Mouse (Mus musculus) limb, embryonic 12.5 days (tissue): ENCODE measurements around the gene Prr18. TPM values are rescaled to one million over a fixed set of nuclear protein-coding genes. Genes with fewer than 3 reads are reported as not detected.

ENCODE experiments used
- ATAC-seq: fragments of 200-750 bp; cut with Nextera tagmentation; 2 replicates; pipeline ENCODE4 v1.8.0; 2017; ENCODE audit warnings: low read depth, moderate TSS enrichment; ENCODE audit not compliant: insufficient number of reproducible peaks, insufficient read depth, low FRiP score, low TSS enrichment
- H3K27ac ChIP-seq: fragments of 300-500 bp; sonication (generic); 2 replicates; pipeline ENCODE4 v1.5.1; 2016; ENCODE audit warnings: mild to moderate bottlenecking, moderate library complexity
- H3K27me3 ChIP-seq: fragments of 300-500 bp; sonication (generic); 2 replicates; pipeline ENCODE4 v1.6.1; 2016; ENCODE audit warnings: mild to moderate bottlenecking, moderate library complexity
- H3K36me3 ChIP-seq: fragments of 300-500 bp; sonication (generic); 2 replicates; pipeline ENCODE4 v1.6.1; 2016; ENCODE audit warnings: mild to moderate bottlenecking, moderate library complexity
- H3K4me1 ChIP-seq: fragments of 300-500 bp; sonication (generic); replicated peaks from 2 replicates; pipeline ENCODE4 v1.6.1; 2016
- H3K4me2 ChIP-seq: fragments of 300-500 bp; sonication (generic); 2 replicates; pipeline ENCODE4 v1.6.1; 2016; ENCODE audit warnings: mild to moderate bottlenecking, moderate library complexity
- H3K4me3 ChIP-seq: fragments of 300-500 bp; sonication (generic); replicated peaks from 2 replicates; pipeline ENCODE4 v1.5.1; 2016; ENCODE audit warnings: mild to moderate bottlenecking
- H3K9ac ChIP-seq: fragments of 300-500 bp; sonication (generic); replicated peaks from 2 replicates; pipeline ENCODE4 v1.6.1; 2016; ENCODE audit warnings: mild to moderate bottlenecking, moderate library complexity
- H3K9me3 ChIP-seq: fragments of 300-500 bp; sonication (generic); 2 replicates; pipeline ENCODE4 v1.6.1; 2016; ENCODE audit warnings: mild to moderate bottlenecking, moderate library complexity
- WGBS: fragments of 180-500 bp; shearing (Covaris S2); methylation state at CpG from one replicate; pipeline ENCODE4 v1.1.7; 2016; 5-methylcytosine and 5-hydroxymethylcytosine counted together
- polyA plus RNA-seq: library from polyadenylated mRNA; unstranded; fragments of >200 nt; fragmentation: Nextera tagmentation; extraction: Ambion mirVana; gene quantifications from 2 replicates; pipeline ENCODE4 v1.2.1, GENCODE M21; 2016

The Prr18 gene
- polyA plus RNA-seq, 1 experiment from 2014 or later, result 0.60 TPM

DNA sequence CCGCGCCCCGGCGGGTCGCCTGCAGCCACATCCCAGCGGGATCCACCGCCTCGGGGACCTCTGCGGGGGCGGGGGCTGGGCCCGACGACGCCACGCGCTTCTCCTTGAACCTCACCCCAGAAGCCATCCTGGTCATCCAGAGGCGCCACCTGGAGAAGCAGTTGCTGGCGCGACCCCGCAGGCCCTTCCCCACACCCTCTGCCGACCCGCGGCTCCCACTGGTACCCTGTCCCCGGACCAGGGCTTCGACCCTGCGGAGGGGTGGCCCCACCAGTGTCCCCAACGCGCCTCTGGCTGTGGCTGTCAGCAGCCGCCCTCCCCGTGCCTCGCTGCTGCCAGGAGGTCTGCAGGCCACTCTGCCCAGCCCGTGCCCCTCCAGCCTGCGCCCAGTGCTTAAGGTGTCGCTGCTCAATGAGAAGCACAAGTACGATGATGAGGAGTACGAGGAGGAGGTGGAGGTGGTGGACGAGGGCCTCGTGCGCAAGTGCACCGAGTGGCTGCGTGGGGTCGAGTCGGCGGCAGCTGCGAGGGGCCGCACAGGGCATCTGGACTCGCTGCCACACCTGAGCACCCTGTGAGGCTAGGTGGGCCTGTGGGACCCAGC lies 4.2 kb downstream of the Prr18 start:
- Histone ChIP-seq H3K4me3 (peak overlapping the region; percentile 62), H3K36me3 (no peaks in the 10 kb centered on the region), H3K4me2 (peak overlapping the region; percentile 100), H3K9me3 (no peaks in the 10 kb centered on the region), H3K4me1 (peaks cover 17% of the 10 kb centered on the region), H3K27ac (no peak overlapping the region), H3K27me3 (peaks cover 62% of the 10 kb centered on the region), H3K9ac (peak overlapping the region; percentile 65)
- WGBS, result 10% methylated on average over 46 of the region's 46 CpGs
- ATAC-seq, result no peak

- Histone ChIP-seq H3K9ac (no peak overlapping the region), H3K4me2 (no peak overlapping the region), H3K27ac (no peak overlapping the region), H3K27me3 (peaks cover 60% of the 10 kb centered on the region), H3K9me3 (no peaks in the 10 kb centered on the region), H3K36me3 (no peaks in the 10 kb centered on the region), H3K4me1 (peaks cover 17% of the 10 kb centered on the region), H3K4me3 (no peak overlapping the region)
- no peak for ATAC-seq
- WGBS, result 51% methylated on average over 5 of the region's 5 CpGs
Measured at GRCm38 (mm10) chr17:8342706-8343105, 5.4 kb downstream of the Prr18 start.

DNA sequence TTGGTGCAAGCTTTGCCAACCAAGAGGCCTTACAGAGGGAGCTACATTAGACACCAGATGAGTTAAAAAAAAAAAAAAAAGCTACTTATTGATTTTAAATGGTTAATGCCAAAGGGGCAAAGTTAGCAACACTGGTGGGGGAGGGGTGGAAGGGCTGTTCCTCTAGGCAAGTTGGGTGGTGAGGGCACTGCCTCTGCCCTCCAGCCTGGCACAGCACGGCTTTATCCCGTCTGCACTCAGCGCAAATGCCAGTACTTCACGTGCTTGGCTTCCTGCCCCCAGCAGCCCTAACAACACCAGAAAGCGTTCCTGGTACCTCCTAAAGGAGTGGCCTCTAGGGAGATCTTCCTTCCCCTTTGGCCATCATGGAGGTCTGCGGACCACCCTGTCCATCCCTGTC lies 6.2 kb downstream of the Prr18 start:
- Histone ChIP-seq H3K9ac (no peak overlapping the region), H3K9me3 (no peaks in the 10 kb centered on the region), H3K4me1 (peaks cover 17% of the 10 kb centered on the region), H3K4me2 (no peak overlapping the region), H3K27me3 (peaks cover 54% of the 10 kb centered on the region), H3K27ac (no peak overlapping the region), H3K4me3 (no peak overlapping the region), H3K36me3 (no peaks in the 10 kb centered on the region)
- 76% methylated on average over 6 of the region's 6 CpGs for WGBS
- ATAC-seq, result no peak

DNA sequence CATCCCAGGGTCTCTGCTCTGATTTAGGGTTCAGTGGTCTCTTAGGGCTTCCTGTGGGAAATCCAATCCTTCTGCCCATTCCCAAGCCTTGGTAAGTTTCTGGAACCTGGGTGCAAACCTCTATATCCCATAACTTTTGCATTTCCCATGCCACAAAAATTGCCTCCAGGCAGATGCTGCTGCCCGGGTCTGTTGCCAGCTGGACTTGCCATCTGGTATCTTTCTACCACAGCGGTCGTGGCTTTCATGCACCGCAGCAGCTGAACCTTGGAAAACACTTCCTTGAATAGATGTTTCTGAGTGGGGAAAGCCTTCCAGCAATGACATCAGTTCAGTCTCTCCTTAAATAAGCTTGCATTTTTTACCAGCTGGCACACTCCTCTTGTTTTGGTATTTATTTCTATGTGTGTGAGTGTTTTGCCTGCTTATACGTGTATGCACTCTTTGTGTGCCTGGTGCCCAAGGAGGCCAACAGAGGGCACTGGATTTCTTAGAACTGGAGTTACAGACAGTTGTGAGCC lies 10.6 kb downstream of the Prr18 start:
- H3K9me3 ChIP-seq, result no peaks in the 10 kb centered on the region
- H3K9ac ChIP-seq, result no peak overlapping the region
- ATAC-seq, result no peak
- H3K27ac ChIP-seq, result no peak overlapping the region
- H3K36me3 ChIP-seq, result no peaks in the 10 kb centered on the region
- H3K4me1 ChIP-seq, result no peaks in the 10 kb centered on the region
- no peak overlapping the region for H3K4me2 ChIP-seq
- WGBS, result 83% methylated on average over 5 of the region's 5 CpGs
- peaks cover 10% of the 10 kb centered on the region for H3K27me3 ChIP-seq
- H3K4me3 ChIP-seq, result no peak overlapping the region

DNA sequence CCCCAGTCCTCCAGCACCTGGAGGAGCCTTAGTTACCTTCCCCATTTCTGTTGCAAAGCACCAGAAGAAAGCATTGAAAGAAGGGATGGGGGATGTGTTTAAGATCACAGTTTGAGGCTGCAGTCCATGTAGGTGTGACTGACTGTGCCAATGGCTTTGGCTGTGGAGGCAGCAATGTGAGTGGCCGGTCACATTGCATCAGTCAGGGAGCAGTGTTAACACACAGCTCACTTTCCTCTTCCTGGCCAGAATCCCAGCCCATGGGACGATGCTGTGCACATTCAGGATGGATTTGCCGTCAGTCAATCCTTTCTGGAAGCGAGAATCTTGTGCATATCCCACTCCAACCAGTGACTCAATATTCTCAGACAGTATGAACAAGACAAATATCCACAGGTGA lies 11.7 kb downstream of the Prr18 start:
- no peak overlapping the region for H3K4me2 ChIP-seq
- no peaks in the 10 kb centered on the region for H3K9me3 ChIP-seq
- H3K27ac ChIP-seq, result no peak overlapping the region
- no peaks in the 10 kb centered on the region for H3K36me3 ChIP-seq
- H3K9ac ChIP-seq, result no peak overlapping the region
- no peak for ATAC-seq
- H3K27me3 ChIP-seq, result 0 out of 2 replicates have a peak, but pooled peaks cover 2% of the 10 kb centered on the region
- H3K4me1 ChIP-seq, result no peaks in the 10 kb centered on the region
- no peak overlapping the region for H3K4me3 ChIP-seq
- WGBS, result 85% methylated on average over 4 of the region's 4 CpGs

DNA sequence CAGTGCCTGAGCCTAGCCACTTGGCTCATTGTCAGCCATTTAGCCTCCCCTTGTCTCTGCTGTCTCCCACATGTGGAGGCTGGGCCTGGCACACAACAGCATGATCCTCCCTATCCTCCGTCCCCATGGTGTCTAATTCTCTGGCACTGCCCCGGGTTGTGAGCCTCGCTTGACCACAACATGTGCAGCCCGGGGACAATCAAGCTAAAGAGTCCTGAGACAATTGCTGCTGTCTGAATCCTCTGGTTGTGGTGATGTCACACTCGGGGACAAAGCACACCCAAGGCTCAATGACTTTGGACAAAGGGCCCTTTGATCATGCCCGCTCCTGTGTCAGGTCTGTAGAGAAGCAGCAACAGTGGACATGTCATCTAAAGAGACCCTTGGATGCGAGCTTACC lies 13.8 kb downstream of the Prr18 start:
- Histone ChIP-seq H3K9ac (no peak overlapping the region), H3K36me3 (no peaks in the 10 kb centered on the region), H3K4me1 (no peaks in the 10 kb centered on the region), H3K27ac (no peak overlapping the region), H3K4me2 (no peak overlapping the region), H3K9me3 (no peaks in the 10 kb centered on the region), H3K4me3 (no peak overlapping the region), H3K27me3 (no peaks in the 10 kb centered on the region)
- ATAC-seq, result no peak
- 88% methylated on average over 7 of the region's 7 CpGs for WGBS

DNA sequence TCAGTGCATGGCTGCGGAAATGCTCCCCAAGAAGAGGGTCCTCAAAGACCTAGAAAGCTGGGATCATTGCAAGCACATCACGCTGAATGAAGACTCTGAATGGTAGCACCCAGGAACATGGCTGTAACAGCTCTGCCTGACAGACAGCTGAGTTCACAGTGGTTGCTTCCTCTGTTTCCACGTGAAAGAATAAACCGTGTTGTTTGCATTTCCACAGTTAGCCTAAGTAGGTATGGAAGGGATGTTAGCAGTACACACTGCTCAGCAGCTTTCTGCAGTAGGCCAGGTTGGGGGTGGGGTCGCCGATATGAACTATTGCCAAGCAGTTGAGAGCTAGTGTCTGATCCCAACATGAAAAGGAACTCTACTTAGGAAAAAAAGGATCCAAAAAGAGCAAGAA lies 18.4 kb downstream of the Prr18 start, which contains the start of gene T2:
T2 (plus strand) TSS at position 301 of the 400 bp plus-strand sequence.
- 0 out of 2 replicates have a peak, but pooled peaks cover 2% of the 10 kb centered on the region for H3K4me1 ChIP-seq
- H3K4me2 ChIP-seq, result no peak within 1 kb of the TSS
- no peaks in the 10 kb centered on the region for H3K27me3 ChIP-seq
- no peak within 1 kb of the TSS for H3K4me3 ChIP-seq
- H3K9me3 ChIP-seq, result no peaks in the 10 kb centered on the region
- ATAC-seq, result no peak
- 83% methylated on average over 6 of the region's 6 CpGs for WGBS
- H3K36me3 ChIP-seq, result no peaks in the 10 kb centered on the region
- H3K27ac ChIP-seq, result no peak within 1 kb of the TSS
- no peak within 1 kb of the TSS for H3K9ac ChIP-seq

DNA sequence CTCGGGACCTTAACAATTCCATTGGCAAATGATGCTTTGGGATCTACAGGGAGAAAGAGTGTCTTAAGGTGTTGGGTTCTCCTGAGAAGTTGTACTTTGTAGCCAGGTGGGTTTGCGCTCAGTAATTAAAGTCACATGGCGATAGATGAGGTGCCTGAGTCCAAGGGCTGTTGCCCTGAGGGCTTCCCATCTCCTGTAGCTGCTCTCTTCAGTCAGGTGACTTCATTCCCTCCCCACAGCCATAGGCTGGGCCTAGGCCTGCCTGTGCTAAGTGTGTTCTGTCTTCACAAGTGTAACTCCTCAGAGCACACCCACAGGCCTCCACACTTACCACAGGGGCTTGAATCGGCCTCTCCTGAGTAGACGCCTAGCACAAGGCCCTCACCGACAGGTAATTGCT lies 20.2 kb downstream of the Prr18 start:
- H3K4me1 ChIP-seq, result peaks cover 14% of the 10 kb centered on the region
- WGBS, result 81% methylated on average over 6 of the region's 6 CpGs

GRCm38 (mm10) chr17:8360876-8361275 lies 23.6 kb downstream of the Prr18 start:
- Histone ChIP-seq H3K4me2 (no peak overlapping the region), H3K9ac (no peak overlapping the region), H3K4me3 (no peak overlapping the region), H3K27ac (no peak overlapping the region), H3K36me3 (no peaks in the 10 kb centered on the region), H3K27me3 (peaks cover 5% of the 10 kb centered on the region; the same call in 1 of the 2 replicates), H3K9me3 (no peaks in the 10 kb centered on the region), H3K4me1 (peaks cover 17% of the 10 kb centered on the region)
- 96% methylated on average over 5 of the region's 5 CpGs for WGBS
- no peak for ATAC-seq

More for the DNA sequence above, 20.2 kb downstream of the Prr18 start:
- H3K4me3 ChIP-seq, result no peak overlapping the region
- no peaks in the 10 kb centered on the region for H3K9me3 ChIP-seq
- no peak for ATAC-seq
- peaks cover 5% of the 10 kb centered on the region; the same call in 1 of the 2 replicates for H3K27me3 ChIP-seq
- no peak overlapping the region for H3K9ac ChIP-seq
- H3K27ac ChIP-seq, result no peak overlapping the region
- no peaks in the 10 kb centered on the region for H3K36me3 ChIP-seq
- no peak overlapping the region for H3K4me2 ChIP-seq

DNA sequence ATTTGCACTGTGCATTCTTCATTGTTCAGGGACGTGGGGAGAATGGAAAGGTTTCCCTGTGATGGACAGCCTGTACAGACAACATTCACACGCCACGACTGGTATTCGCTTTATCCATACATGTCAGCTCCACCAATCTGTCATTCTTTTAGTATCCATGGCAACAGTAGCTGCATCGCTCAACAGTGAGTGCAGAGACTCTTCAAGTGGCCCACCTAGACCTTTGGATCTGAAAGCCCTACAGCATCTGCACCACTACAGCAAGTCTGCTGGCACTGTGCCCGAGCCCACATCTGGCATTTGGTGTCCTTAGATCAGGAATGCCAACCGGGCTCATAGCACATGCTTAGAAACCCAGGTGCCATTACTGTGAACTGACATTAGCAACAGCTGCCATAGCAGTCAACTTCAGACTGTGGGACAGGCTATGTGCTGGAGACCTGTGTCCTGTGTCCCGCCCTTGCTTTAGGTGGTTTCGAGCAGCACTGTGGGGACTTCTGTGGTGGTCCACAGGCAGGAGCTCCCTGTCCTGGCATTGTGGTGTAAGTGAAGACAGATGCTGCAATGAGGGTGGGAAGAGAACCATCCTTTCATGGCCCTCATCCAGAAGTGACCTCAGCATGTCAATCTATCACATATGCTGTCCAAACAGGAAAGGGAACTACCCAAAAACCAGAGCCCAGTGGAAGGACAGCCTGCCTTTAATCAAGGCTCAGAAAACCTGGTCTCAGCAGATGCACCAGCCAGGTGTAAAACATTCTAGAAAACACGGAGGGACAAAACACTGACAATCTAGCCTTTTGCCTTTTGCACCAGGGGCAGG lies 24.2 kb downstream of the Prr18 start:
- peaks cover 17% of the 10 kb centered on the region for H3K4me1 ChIP-seq
- ATAC-seq, result no peak
- no peaks in the 10 kb centered on the region for H3K36me3 ChIP-seq
- H3K4me2 ChIP-seq, result no peak overlapping the region
- 76% methylated on average over 10 of the region's 10 CpGs for WGBS
- H3K9me3 ChIP-seq, result no peaks in the 10 kb centered on the region
- H3K4me3 ChIP-seq, result no peak overlapping the region
- H3K9ac ChIP-seq, result no peak overlapping the region
- peaks cover 5% of the 10 kb centered on the region; the same call in 1 of the 2 replicates for H3K27me3 ChIP-seq
- no peak overlapping the region for H3K27ac ChIP-seq
